Mouse (Mus musculus): ENCODE results near the gene Arntl2.

Arntl2 gene

GRCm38 (mm10) chr6:146793527-146793926 is 2.3 kb upstream of the Arntl2 start:
- DNase-seq, result no peak

GRCm38 (mm10) chr6:146795166-146795923 is 510 bp upstream of the Arntl2 start:
- no peak for DNase-seq

- DNase-seq, result no peak
Measured at GRCm38 (mm10) chr6:146797446-146797845, 1.6 kb downstream of the Arntl2 start.

- no peak for DNase-seq
Measured at GRCm38 (mm10) chr6:146809991-146810390, 14.1 kb downstream of the Arntl2 start.

- no peak for DNase-seq
Measured at GRCm38 (mm10) chr6:146813007-146813406, 17.2 kb downstream of the Arntl2 start.

- DNase-seq, result no peak
Measured at GRCm38 (mm10) chr6:146820177-146820965, 24.5 kb downstream of the Arntl2 start.

GRCm38 (mm10) chr6:146821958-146822357 is 26.1 kb downstream of the Arntl2 start:
- DNase-seq, result no peak

- peak; percentile 78 for DNase-seq
Measured at GRCm38 (mm10) chr6:146824727-146825486, 29.1 kb downstream of the Arntl2 start.

GRCm38 (mm10) chr6:146825487-146825773 is 29.6 kb downstream of the Arntl2 start:
- DNase-seq, result no peak

GRCm38 (mm10) chr6:146831320-146831719 is 35.5 kb downstream of the Arntl2 start:
- DNase-seq, result no peak

- DNase-seq, result peak; percentile 41
Measured at GRCm38 (mm10) chr6:146833485-146834314, 37.8 kb downstream of the Arntl2 start.

GRCm38 (mm10) chr6:146834342-146834741 is 38.5 kb downstream of the Arntl2 start:
- DNase-seq, result no peak

GRCm38 (mm10) chr6:146835784-146836183 is 39.9 kb downstream of the Arntl2 start:
- no peak for DNase-seq

- DNase-seq, result no peak
Measured at GRCm38 (mm10) chr6:146837316-146837715, 41.5 kb downstream of the Arntl2 start.

- DNase-seq, result no peak
Measured at GRCm38 (mm10) chr6:146838366-146838765, 42.5 kb downstream of the Arntl2 start.

GRCm38 (mm10) chr6:146838863-146839262 is 43.0 kb downstream of the Arntl2 start:
- DNase-seq, result no peak

- no peak for DNase-seq
Measured at GRCm38 (mm10) chr6:146844867-146845266, 49.0 kb downstream of the Arntl2 start.

- DNase-seq, result no peak
Measured at GRCm38 (mm10) chr6:146845347-146845746, 49.5 kb downstream of the Arntl2 start.

GRCm38 (mm10) chr6:146845961-146846750 is 50.3 kb downstream of the Arntl2 start:
- DNase-seq, result no peak

GRCm38 (mm10) chr6:146847402-146847801 is 51.5 kb downstream of the Arntl2 start:
- no peak for DNase-seq

GRCm38 (mm10) chr6:146848281-146848680 is 52.4 kb downstream of the Arntl2 start:
- DNase-seq, result no peak

GRCm38 (mm10) chr6:146850050-146850449 is 54.2 kb downstream of the Arntl2 start, which contains the start of gene Smco2:
Gene Smco2, plus strand, starts transcription at chr6:146850104.
- no peak for DNase-seq

Data from thymus, postnatal 4 days (tissue).